Mouse (Mus musculus): ENCODE measurements around the gene Avpi1.

GRCm38 (mm10) chr19:42176841-42177240 lies 48.0 kb upstream of the Avpi1 start:
- TF ChIP-seq POLR2A (IDR thresholded peaks at IDR 0.05; ENCODE audit: insufficient read depth, low read length), result no peak
- TF ChIP-seq CTCF (IDR thresholded peaks at IDR 0.05; ENCODE audit: low read depth, low read length), result no peak
- no peak for TF ChIP-seq EP300 (IDR thresholded peaks at IDR 0.05; ENCODE audit: insufficient read depth, low read depth, low read length)

Measured in ES-Bruce4 (cell line).